Mouse (Mus musculus) liver, embryonic 11.5 days (tissue): ENCODE measurements around the gene Scyl3. TPM values are rescaled to one million over a fixed set of nuclear protein-coding genes. Genes with fewer than 3 reads are reported as not detected.

ENCODE experiments used
- ATAC-seq: fragments of 200-750 bp; cut with Nextera tagmentation; replicated peaks from 2 replicates; pipeline ENCODE4 v1.8.0; 2017; ENCODE audit warnings: moderate number of reproducible peaks, mild to moderate bottlenecking, moderate TSS enrichment, moderate library complexity; ENCODE audit not compliant: low FRiP score
- DNase-seq: peaks from one replicate; pipeline ENCODE4 v3.0.0-alpha.2; 2017; ENCODE audit warnings: low spot score
- H3K27ac ChIP-seq: fragments of 300-500 bp; sonication (generic); 2 replicates; pipeline ENCODE4 v1.5.1; 2014; ENCODE audit warnings: mild to moderate bottlenecking, low read depth, low read length, control low read depth
- H3K27me3 ChIP-seq: fragments of 300-500 bp; sonication (generic); replicated peaks from 2 replicates; pipeline ENCODE4 v1.6.1; 2014; ENCODE audit warnings: low read length, mixed read lengths; ENCODE audit not compliant: control insufficient read depth, insufficient read depth
- H3K36me3 ChIP-seq: fragments of 300-500 bp; sonication (generic); 2 replicates; pipeline ENCODE4 v1.6.1; 2014; ENCODE audit warnings: mild to moderate bottlenecking, low read length, moderate library complexity, mixed read lengths; ENCODE audit not compliant: control insufficient read depth, insufficient read depth
- H3K4me1 ChIP-seq: fragments of 300-500 bp; sonication (generic); replicated peaks from 2 replicates; pipeline ENCODE4 v1.6.1; 2014; ENCODE audit warnings: low read length, mixed read lengths; ENCODE audit not compliant: control insufficient read depth, insufficient read depth
- H3K4me2 ChIP-seq: fragments of 300-500 bp; sonication (generic); 2 replicates; pipeline ENCODE4 v1.6.1; 2014; ENCODE audit warnings: mild to moderate bottlenecking, control low read depth, moderate library complexity
- H3K4me3 ChIP-seq: fragments of 300-500 bp; sonication (generic); 2 replicates; pipeline ENCODE4 v1.5.1; 2014; ENCODE audit warnings: low read depth, low read length, control low read depth
- H3K9ac ChIP-seq: fragments of 300-500 bp; sonication (generic); 2 replicates; pipeline ENCODE4 v1.6.1; 2014; ENCODE audit warnings: low read depth, low read length, control low read depth
- H3K9me3 ChIP-seq: fragments of 300-500 bp; sonication (generic); 2 replicates; pipeline ENCODE4 v1.6.1; 2016; ENCODE audit warnings: low read length, inconsistent platforms, mixed read lengths; ENCODE audit not compliant: control insufficient read depth
- WGBS: fragments of 180-500 bp; shearing (Covaris S2); extraction: QIAGEN DNeasy Blood & Tissue Kit; methylation state at CpG from one replicate; pipeline ENCODE4 v1.1.7; 2014; 5-methylcytosine and 5-hydroxymethylcytosine counted together
- polyA plus RNA-seq: library from polyadenylated mRNA; unstranded; fragments of >200 nt; fragmentation: Nextera tagmentation; extraction: Ambion mirVana; gene quantifications from 2 replicates; pipeline ENCODE4 v1.2.1, GENCODE M21; 2014

Scyl3 gene
- polyA plus RNA-seq, 1 experiment from 2014 or later = 24.5 TPM

DNA sequence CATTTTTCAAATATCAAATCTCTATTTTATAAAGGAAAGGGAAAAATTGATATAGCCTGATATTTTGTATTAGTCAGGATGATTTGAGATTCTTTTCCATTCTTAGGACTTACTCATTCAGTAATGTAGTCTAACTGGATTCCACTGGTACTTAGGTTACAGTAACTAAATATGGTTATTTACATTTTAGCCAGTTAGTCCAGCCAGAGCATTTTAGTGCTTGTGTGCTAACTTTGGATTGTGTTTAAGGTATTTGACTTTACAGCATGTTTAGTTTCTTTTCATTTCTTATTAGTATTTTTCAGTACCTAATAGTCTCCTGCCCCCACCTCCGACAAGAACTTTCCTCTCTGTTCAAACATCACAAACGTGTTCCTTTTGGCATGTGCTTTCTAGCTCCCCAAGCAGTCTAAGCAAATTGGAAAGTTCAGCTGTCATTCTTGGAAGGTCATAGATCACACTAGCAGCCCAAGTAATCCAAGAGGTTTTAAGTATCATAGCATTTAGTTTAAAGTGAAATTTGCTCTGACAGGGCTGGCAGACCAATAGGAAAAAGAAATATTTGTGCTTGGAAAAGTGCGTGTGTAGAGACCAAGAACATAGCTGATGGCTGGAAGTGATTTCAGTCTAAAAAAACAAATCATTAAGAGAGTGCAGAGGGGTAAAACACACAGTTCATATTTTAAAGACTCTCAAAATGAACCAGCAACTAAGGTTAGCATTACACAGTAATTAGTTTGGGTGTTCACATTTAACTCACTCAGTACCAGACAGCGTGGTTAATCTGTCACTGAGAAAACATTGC lies 21.7 kb upstream of the Scyl3 start:
- H3K4me3 ChIP-seq = no peak overlapping the region
- H3K9ac ChIP-seq = no peak overlapping the region
- H3K27ac ChIP-seq = no peak overlapping the region
- 64% methylated on average over 4 of the region's 4 CpGs for WGBS
- H3K4me1 ChIP-seq = no peaks in the 10 kb centered on the region
- H3K27me3 ChIP-seq = no peaks in the 10 kb centered on the region
- DNase-seq = no peak
- no peaks in the 10 kb centered on the region for H3K36me3 ChIP-seq
- no peak for ATAC-seq
- H3K9me3 ChIP-seq = no peaks in the 10 kb centered on the region
- no peak overlapping the region for H3K4me2 ChIP-seq

DNA sequence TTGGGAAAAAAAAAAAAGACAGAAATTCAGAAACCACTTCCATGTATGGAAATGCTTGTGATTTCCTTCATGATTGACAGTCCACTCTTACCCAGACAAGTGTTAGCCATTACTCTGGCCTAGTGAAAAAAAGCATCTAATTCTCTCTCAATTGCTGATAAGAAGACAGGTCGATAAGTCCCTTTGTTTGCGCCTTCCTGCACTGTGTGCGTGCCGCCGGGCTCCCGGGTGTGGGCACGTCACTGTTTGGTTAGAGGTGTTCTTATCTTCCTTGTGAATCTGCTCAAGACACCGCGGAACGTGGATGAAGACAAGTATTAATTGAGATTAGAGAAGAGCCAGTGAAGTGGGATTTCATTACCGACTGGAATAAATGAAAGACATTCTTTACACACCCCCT lies 20.5 kb upstream of the Scyl3 start:
- 43% methylated on average over 11 of the region's 11 CpGs for WGBS
- Histone ChIP-seq H3K9me3 (no peaks in the 10 kb centered on the region), H3K4me1 (no peaks in the 10 kb centered on the region), H3K27me3 (no peaks in the 10 kb centered on the region), H3K36me3 (no peaks in the 10 kb centered on the region), H3K4me2 (no peak overlapping the region), H3K27ac (no peak overlapping the region), H3K9ac (no peak overlapping the region), H3K4me3 (no peak overlapping the region)
- no peak for DNase-seq
- no peak for ATAC-seq

DNA sequence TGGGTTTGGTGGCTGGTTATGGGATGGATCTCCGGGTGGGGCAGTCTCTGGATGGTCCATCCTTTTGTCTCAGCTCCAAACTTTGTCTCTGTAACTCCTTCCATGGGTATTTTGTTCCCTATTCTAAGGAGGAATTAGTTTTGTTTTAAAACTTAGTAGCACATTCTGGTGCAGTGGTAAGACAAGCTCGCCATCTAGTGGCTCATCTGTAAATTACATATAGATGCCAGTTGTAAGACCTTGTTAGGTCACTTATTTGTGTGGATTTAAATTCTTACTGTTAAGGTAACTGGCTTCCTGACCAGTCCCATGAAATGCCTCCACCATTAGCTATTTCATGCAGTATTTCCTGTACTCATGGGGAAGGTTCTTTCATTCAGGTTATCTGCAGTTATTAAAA lies 18.6 kb upstream of the Scyl3 start:
- H3K4me3 ChIP-seq = no peak overlapping the region
- no peaks in the 10 kb centered on the region for H3K4me1 ChIP-seq
- WGBS = 2% methylated on average over 2 of the region's 2 CpGs
- no peak overlapping the region for H3K27ac ChIP-seq
- ATAC-seq = 0 out of 2 replicates have a peak, but pooled peaks have one; percentile 54
- no peaks in the 10 kb centered on the region for H3K27me3 ChIP-seq
- no peak overlapping the region for H3K9ac ChIP-seq
- H3K4me2 ChIP-seq = no peak overlapping the region
- no peaks in the 10 kb centered on the region for H3K36me3 ChIP-seq
- H3K9me3 ChIP-seq = no peaks in the 10 kb centered on the region
- DNase-seq = no peak

DNA sequence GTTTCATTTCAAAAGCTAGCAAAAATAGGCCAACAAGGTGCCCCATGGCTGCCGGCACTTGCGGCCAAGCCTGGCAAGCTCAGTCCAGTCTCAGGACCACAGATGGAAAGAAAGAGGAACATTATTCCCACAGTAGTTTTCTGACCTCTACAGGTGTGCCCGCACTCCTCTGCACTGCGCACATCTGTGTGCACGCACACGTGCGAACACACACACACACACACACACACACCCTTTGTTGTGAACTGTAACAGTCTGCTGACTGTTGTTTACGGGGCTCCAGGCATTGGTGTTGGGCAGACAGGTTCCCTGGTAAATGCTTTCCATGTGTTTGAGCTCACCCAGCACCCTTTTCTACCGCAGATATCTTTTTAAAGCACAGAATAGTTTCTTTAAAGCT lies 18.1 kb upstream of the Scyl3 start:
- Histone ChIP-seq H3K27ac (no peak overlapping the region), H3K4me1 (no peaks in the 10 kb centered on the region), H3K4me3 (no peak overlapping the region), H3K36me3 (no peaks in the 10 kb centered on the region), H3K4me2 (no peak overlapping the region), H3K27me3 (no peaks in the 10 kb centered on the region), H3K9ac (no peak overlapping the region), H3K9me3 (no peaks in the 10 kb centered on the region)
- DNase-seq (no peak), ATAC-seq (no peak)
- WGBS = 90% methylated on average over 9 of the region's 9 CpGs

DNA sequence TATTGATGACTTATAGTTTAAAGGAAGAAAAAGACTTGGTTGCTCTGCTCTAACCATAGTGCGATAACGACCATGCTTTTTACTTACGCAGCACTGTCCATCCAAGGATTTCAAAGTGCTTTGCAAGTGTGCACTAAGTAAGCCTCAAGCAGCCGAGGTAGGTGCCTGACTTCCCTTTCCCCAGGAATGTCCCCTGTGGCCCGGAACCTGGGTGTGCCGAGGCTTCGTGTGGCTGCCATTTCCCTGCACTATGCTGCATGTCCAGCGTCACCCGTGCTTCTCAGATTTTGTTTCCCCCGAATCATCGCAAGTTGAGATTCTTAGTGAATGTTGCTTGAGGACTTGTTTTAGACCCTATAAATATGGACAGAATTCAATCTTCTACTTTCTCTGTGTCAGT lies 16.9 kb upstream of the Scyl3 start:
- DNase-seq (no peak), ATAC-seq (no peak)
- H3K9me3 ChIP-seq = no peaks in the 10 kb centered on the region
- H3K27ac ChIP-seq = no peak overlapping the region
- no peaks in the 10 kb centered on the region for H3K4me1 ChIP-seq
- WGBS = 89% methylated on average over 11 of the region's 11 CpGs
- H3K4me2 ChIP-seq = no peak overlapping the region
- no peaks in the 10 kb centered on the region for H3K27me3 ChIP-seq
- no peak overlapping the region for H3K9ac ChIP-seq
- H3K36me3 ChIP-seq = no peaks in the 10 kb centered on the region
- H3K4me3 ChIP-seq = no peak overlapping the region

DNA sequence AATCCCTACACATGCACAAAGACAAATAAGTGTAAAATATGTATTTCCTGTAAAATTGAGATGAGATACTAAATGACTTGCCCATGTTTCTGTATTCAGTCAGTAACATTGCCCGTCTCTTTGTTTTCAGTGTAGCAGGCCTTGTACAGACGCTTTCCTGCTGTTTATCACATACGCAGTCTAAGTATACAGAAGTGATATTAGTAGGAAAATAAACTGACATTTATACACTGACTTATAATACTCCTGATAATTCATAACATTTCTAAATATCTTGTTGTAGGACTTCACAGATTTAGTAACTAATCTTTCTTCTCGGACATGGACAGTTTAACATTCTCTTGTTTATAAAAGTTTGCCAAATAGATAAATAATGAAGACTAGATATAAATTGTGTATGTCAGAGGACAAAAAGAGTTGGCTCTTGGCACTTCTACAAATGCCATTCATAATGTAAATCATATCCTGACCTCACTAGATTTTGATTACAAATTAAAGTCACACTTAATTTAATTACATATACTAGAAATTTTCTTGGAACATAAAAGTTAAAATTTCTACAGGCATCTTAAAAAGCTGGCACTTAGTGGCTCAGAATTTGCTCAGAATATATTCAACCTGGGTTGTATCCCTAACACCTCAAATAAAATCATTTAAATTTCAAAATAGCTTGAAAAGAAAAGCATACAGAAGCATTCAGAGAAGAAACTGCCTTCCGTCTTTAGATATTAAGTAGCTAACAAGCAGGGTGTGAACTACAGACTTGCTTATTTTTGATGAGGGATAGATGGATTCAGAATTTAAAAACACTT lies 11.3 kb upstream of the Scyl3 start:
- WGBS = 88% methylated on average over 5 of the region's 5 CpGs
- no peaks in the 10 kb centered on the region for H3K9me3 ChIP-seq
- H3K4me2 ChIP-seq = no peak overlapping the region
- H3K27me3 ChIP-seq = no peaks in the 10 kb centered on the region
- no peak for DNase-seq
- H3K4me3 ChIP-seq = no peak overlapping the region
- no peaks in the 10 kb centered on the region for H3K4me1 ChIP-seq
- ATAC-seq = no peak
- no peak overlapping the region for H3K9ac ChIP-seq
- H3K36me3 ChIP-seq = no peaks in the 10 kb centered on the region
- H3K27ac ChIP-seq = no peak overlapping the region

DNA sequence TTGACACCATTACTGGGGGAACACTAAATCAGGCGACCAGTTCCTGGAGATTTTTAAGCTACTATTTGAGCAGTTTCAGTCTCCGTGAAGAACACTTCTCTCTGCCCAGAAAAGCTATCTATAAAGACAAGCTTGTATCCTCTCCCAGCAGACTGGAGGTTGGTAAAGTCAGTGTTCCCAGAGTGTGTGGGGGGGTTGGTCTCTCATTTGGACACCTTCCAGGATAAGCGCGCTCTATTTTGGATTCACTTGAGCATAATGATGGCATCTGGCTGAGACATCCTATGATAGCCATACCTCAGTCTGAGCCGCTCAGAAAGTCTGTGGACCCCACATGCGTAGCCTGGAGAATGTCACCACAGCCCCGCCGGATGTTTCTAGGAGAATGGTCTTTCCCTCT lies 4.8 kb upstream of the Scyl3 start:
- no peaks in the 10 kb centered on the region for H3K36me3 ChIP-seq
- DNase-seq (no peak), ATAC-seq (no peak)
- H3K9me3 ChIP-seq = no peaks in the 10 kb centered on the region
- WGBS = 79% methylated on average over 8 of the region's 8 CpGs
- H3K27me3 ChIP-seq = no peaks in the 10 kb centered on the region
- no peak overlapping the region for H3K27ac ChIP-seq
- H3K4me2 ChIP-seq = no peak overlapping the region
- H3K4me3 ChIP-seq = no peak overlapping the region
- no peak overlapping the region for H3K9ac ChIP-seq
- H3K4me1 ChIP-seq = no peaks in the 10 kb centered on the region; the same call in 1 of the 2 replicates

DNA sequence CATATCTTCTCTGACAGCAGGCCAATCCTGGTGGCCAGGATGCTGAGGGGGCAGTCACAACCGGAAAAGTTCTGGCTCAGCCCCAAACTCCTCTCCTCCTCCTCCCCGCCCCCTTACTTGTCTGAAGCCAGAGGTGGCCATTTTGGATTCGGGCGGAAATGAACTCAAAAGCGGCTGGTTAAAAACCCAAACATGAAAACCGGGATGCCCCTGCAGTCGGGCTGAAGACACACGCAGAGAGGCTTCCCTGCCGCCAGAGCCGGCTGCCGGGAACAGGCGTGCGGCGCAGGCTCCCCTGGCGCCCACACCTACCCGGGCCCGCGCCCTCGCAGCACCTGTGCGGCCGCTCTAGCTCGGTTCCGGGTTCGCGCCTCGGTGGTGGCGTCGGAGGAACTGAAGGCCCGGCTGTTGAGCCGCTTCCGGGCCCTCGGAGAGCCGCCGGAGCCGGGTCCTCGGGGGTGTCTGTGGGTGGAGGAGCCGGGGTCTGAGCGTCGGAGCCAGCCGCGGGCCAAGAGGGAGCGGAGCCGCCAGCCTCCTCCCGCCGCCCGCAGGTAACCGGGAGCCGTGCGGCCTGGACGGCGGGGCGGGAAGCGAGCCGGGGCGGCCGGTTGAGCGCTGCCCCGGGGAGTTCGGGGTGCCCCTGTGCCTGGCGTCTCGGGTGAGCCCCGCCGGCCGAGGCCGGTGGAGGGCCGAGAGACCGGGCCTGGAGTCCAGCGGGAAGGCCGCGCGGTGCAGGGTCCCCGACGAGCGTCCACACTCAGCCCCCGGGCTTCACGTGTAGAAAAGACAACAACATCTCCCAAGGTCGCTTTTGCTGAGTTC lies 947 bp downstream of the Scyl3 start:
- Histone ChIP-seq H3K4me3 (peak overlapping the region; percentile 98), H3K27ac (peak overlapping the region; percentile 74), H3K4me2 (peak overlapping the region; percentile 81), H3K4me1 (peaks cover 14% of the 10 kb centered on the region), H3K9me3 (no peaks in the 10 kb centered on the region), H3K36me3 (peaks cover 5% of the 10 kb centered on the region), H3K9ac (peak overlapping the region; percentile 98), H3K27me3 (no peaks in the 10 kb centered on the region)
- ATAC-seq (peak; percentile 88), DNase-seq (peak; percentile 89)
- WGBS = under 1% methylated on average over 71 of the region's 77 CpGs
